11 mouse cellular contexts compared by ENCODE assay signal in the genomic region with DNA sequence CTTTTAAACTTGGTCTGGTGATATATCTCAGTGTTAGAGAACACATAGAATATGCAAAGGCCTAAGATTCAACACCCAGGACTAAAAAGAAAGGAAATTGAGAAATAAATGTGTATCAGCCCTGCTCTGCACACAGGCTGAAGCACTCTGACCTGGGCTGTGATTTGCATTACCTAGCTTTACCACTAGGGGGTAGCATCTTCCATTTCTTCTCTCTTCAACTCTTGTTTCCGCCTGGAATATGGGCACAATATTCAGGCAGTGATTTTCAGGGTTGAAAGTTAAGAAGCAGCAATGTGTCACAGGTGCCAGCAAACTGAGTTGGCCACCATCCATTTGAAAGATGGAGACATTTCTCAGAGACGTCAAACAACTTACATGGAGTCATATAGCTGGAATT. TPM values are rescaled to one million over a fixed set of nuclear protein-coding genes. Genes with fewer than 3 reads are reported as not detected.
DNase-seq lines count a peak whose midpoint lies in the region; ATAC-seq and TF ChIP-seq lines count a peak whose summit lies in the region.
"Had no signal": no experiment of that assay in that cellular context is flagged by ENCODE, and none has a peak within 500 bp of the region (broad histone marks: within the 10 kb centered on the region; RNA-seq: fewer than 3 reads in every experiment).

No protein-coding gene starts in this region.

- peak; percentile 5 for DNase-seq in cerebellum, adult 9-10 months
- DNase-seq in liver, adult 2 months (ENCODE audit: extremely low read depth, low read depth, low spot score): peak; percentile 20
- DNase-seq in lung, postnatal 25 days (ENCODE audit: low spot score): peak; percentile 24
- DNase-seq in thymus, adult 18-20 months: no peak

- H3K4me2 ChIP-seq in liver, embryonic 12.5 days: no peak overlapping the region
- H3K4me2 ChIP-seq in forebrain, embryonic 13.5 days: no peak overlapping the region
- H3K4me2 ChIP-seq: lung, embryonic 15.5 days had no signal

- 61% methylated on average over 2 of the region's 2 CpGs for WGBS in liver, adult 2 months
- 41% methylated on average over 2 of the region's 2 CpGs for WGBS in liver, embryonic 12.5 days (ENCODE audit: insufficient replicate concordance)
- 59% methylated on average over 2 of the region's 2 CpGs for WGBS in forebrain, embryonic 13.5 days

- no peak for TF ChIP-seq POLR2A in liver, adult 2 months (IDR thresholded peaks at IDR 0.05; ENCODE audit: extremely low read depth, insufficient read depth, low read length)
- no peak for TF ChIP-seq POLR2A in cortical plate, adult 2 months (IDR thresholded peaks at IDR 0.05; ENCODE audit: extremely low read depth, insufficient read depth, low read length)

- H3K4me1 ChIP-seq in liver, adult 2 months (ENCODE audit: control insufficient read depth, insufficient read depth, low read length): no peaks in the 10 kb centered on the region
- H3K4me1 ChIP-seq in liver, embryonic 12.5 days: no peaks in the 10 kb centered on the region
- H3K4me1 ChIP-seq in cortical plate, adult 2 months (ENCODE audit: control insufficient read depth, insufficient read depth, low read length): no peaks in the 10 kb centered on the region
- no peaks in the 10 kb centered on the region for H3K4me1 ChIP-seq in forebrain, embryonic 13.5 days
- H3K4me1 ChIP-seq: lung, embryonic 15.5 days had no signal

- H3K9ac ChIP-seq in liver, adult 2 months (ENCODE audit: low read depth, low read length): no peak overlapping the region
- H3K9ac ChIP-seq in liver, embryonic 12.5 days: no peak overlapping the region
- H3K9ac ChIP-seq in forebrain, embryonic 13.5 days: no peak overlapping the region
- H3K9ac ChIP-seq: lung, embryonic 15.5 days had no signal

- no peak for ATAC-seq in cerebellum, adult (ENCODE audit: insufficient number of reproducible peaks, low FRiP score, low TSS enrichment)
- ATAC-seq in liver, embryonic 12.5 days: no peak
- ATAC-seq in forebrain, embryonic 13.5 days: no peak

- peak; percentile 39; the same call in 1 of the 2 replicates for TF ChIP-seq CTCF in liver, adult 2 months (IDR thresholded peaks at IDR 0.05; ENCODE audit: low read depth, low read length)
- TF ChIP-seq CTCF in cortical plate, adult 2 months (IDR thresholded peaks at IDR 0.05; ENCODE audit: extremely low read depth, insufficient read depth, low read length): peak; percentile 64

- H3K9me3 ChIP-seq in liver, embryonic 12.5 days (replicated peaks): no peaks in the 10 kb centered on the region
- no peaks in the 10 kb centered on the region for H3K9me3 ChIP-seq in forebrain, embryonic 13.5 days (replicated peaks)
- H3K9me3 ChIP-seq: lung, embryonic 15.5 days had no signal

- H3K27ac ChIP-seq in liver, adult 2 months (replicated peaks; ENCODE audit: insufficient read depth, low read depth, low read length): no peak overlapping the region
- H3K27ac ChIP-seq in liver, embryonic 12.5 days: no peak overlapping the region
- H3K27ac ChIP-seq in cortical plate, adult 2 months (ENCODE audit: insufficient read depth, low read length): no peak overlapping the region
- no peak overlapping the region for H3K27ac ChIP-seq in forebrain, embryonic 13.5 days
- H3K27ac ChIP-seq: lung, embryonic 15.5 days had no signal

- H3K4me3 ChIP-seq in liver, adult 2 months (ENCODE audit: insufficient read depth, low read depth, low read length): no peak overlapping the region
- no peak overlapping the region for H3K4me3 ChIP-seq in liver, embryonic 12.5 days
- no peak overlapping the region for H3K4me3 ChIP-seq in cortical plate, adult 2 months (ENCODE audit: insufficient read depth, low read length)
- H3K4me3 ChIP-seq in forebrain, embryonic 13.5 days: no peak overlapping the region
- H3K4me3 ChIP-seq: lung, embryonic 15.5 days had no signal

- H3K79me2 ChIP-seq in liver, adult 2 months (ENCODE audit: control insufficient read depth, insufficient read depth, low read length): no peaks in the 10 kb centered on the region

- no peaks in the 10 kb centered on the region for H3K27me3 ChIP-seq in liver, adult 2 months (ENCODE audit: control insufficient read depth, insufficient read depth, low read length)
- H3K27me3 ChIP-seq in liver, embryonic 12.5 days (replicated peaks): no peaks in the 10 kb centered on the region
- H3K27me3 ChIP-seq in forebrain, embryonic 13.5 days: 0 out of 2 replicates have a peak, but pooled peaks cover 3% of the 10 kb centered on the region
- H3K27me3 ChIP-seq: lung, embryonic 15.5 days had no signal

- H3K36me3 ChIP-seq in liver, adult 2 months (ENCODE audit: control insufficient read depth, insufficient read depth, low read length): no peaks in the 10 kb centered on the region
- H3K36me3 ChIP-seq in liver, embryonic 12.5 days: no peaks in the 10 kb centered on the region
- H3K36me3 ChIP-seq in forebrain, embryonic 13.5 days (ENCODE audit: poor library complexity, severe bottlenecking): no peaks in the 10 kb centered on the region
- H3K36me3 ChIP-seq: lung, embryonic 15.5 days had no signal

RNA-seq across cellular contexts. Expression of gene Irx6, which starts 27.5 kb away (rescaled TPM):
- not detected in 2 replicates for total RNA-seq in liver, adult 2 months (2014; rRNA removed)
- not detected in 2 replicates for polyA plus RNA-seq in liver, adult 2 months (2012; rRNA removed)
- 0.05 TPM in 1 of 2 replicates, not detected in the other for polyA plus RNA-seq in liver, embryonic 12.5 days (2016; fragmentation: Nextera tagmentation; extraction: Ambion mirVana)
- 0.17 and 0.19 TPM in 2 replicates for polyA plus RNA-seq in cortical plate, adult 2 months (2012; rRNA removed)
- 0.27 and 0.69 TPM in 2 replicates for polyA plus RNA-seq in forebrain, embryonic 13.5 days (2015; fragmentation: Nextera tagmentation; extraction: Ambion mirVana)
- polyA plus RNA-seq: gonadal fat pad, adult 2 months; lung, embryonic 15.5 days; stomach, embryonic 14.5 days had no signal

Comparison
In these comparisons a context has a peak if more than half of its experiments do, and no peak if none do; other contexts are left out.
1. DNase-seq: peak in cerebellum, adult 9-10 months (single experiment), liver, adult 2 months (single experiment) and lung, postnatal 25 days (single experiment); none in thymus, adult 18-20 months (0 of 2).